In genomic region chr10:125370037-125370610, GRCm38 (mm10) we compare ENCODE assay signal across 11 mouse cellular contexts. TPM values are rescaled to one million over a fixed set of nuclear protein-coding genes. Genes with fewer than 3 reads are reported as not detected.
DNase-seq lines count a peak whose midpoint lies in the region; ATAC-seq lines count a peak whose summit lies in the region.
"Had no signal": no experiment of that assay in that cellular context is flagged by ENCODE, and none has a peak within 500 bp of the region (broad histone marks: within the 10 kb centered on the region; RNA-seq: fewer than 3 reads in every experiment).

No protein-coding gene starts in this region.

- no peaks in the 10 kb centered on the region for H3K27me3 ChIP-seq in heart, embryonic 12.5 days (replicated peaks)
- no peaks in the 10 kb centered on the region for H3K27me3 ChIP-seq in splenic B cell, adult 2 months (ENCODE audit: control insufficient read depth, insufficient read depth, low read length, poor library complexity, severe bottlenecking)
- no peaks in the 10 kb centered on the region for H3K27me3 ChIP-seq in hindbrain, embryonic 16.5 days (replicated peaks; ENCODE audit: control insufficient read depth, insufficient read depth, low read length)
- H3K27me3 ChIP-seq: limb, embryonic 13.5 days had no signal

- H3K27ac ChIP-seq in heart, embryonic 12.5 days (ENCODE audit: poor library complexity, severe bottlenecking), result no peak overlapping the region
- no peak overlapping the region for H3K27ac ChIP-seq in hindbrain, embryonic 16.5 days (ENCODE audit: low read depth, low read length)
- H3K27ac ChIP-seq: limb, embryonic 13.5 days had no signal

- no peak overlapping the region for H3K9ac ChIP-seq in heart, embryonic 12.5 days
- H3K9ac ChIP-seq in hindbrain, embryonic 16.5 days (ENCODE audit: low read depth, low read length), result no peak overlapping the region
- H3K9ac ChIP-seq: limb, embryonic 13.5 days had no signal

- no peaks in the 10 kb centered on the region for H3K9me3 ChIP-seq in heart, embryonic 12.5 days (replicated peaks)
- 0 out of 2 replicates have a peak, but pooled peaks cover 2% of the 10 kb centered on the region for H3K9me3 ChIP-seq in hindbrain, embryonic 16.5 days (ENCODE audit: control insufficient read depth, low read length)
- H3K9me3 ChIP-seq: limb, embryonic 13.5 days had no signal

- no peak overlapping the region for H3K4me3 ChIP-seq in heart, embryonic 12.5 days
- H3K4me3 ChIP-seq in hindbrain, embryonic 16.5 days (ENCODE audit: low read length), result no peak overlapping the region
- H3K4me3 ChIP-seq: limb, embryonic 13.5 days had no signal

- WGBS in heart, embryonic 12.5 days, result 45% methylated on average over 8 of the region's 8 CpGs
- WGBS in hindbrain, embryonic 16.5 days, result 89% methylated on average over 8 of the region's 8 CpGs

- no peak overlapping the region for H3K4me2 ChIP-seq in heart, embryonic 12.5 days
- no peak overlapping the region for H3K4me2 ChIP-seq in hindbrain, embryonic 16.5 days (ENCODE audit: low read length)
- H3K4me2 ChIP-seq: limb, embryonic 13.5 days had no signal

- H3K36me3 ChIP-seq in heart, embryonic 12.5 days, result no peaks in the 10 kb centered on the region
- H3K36me3 ChIP-seq in splenic B cell, adult 2 months (ENCODE audit: control insufficient read depth, insufficient read depth, low read length, poor library complexity, severe bottlenecking), result no peaks in the 10 kb centered on the region
- H3K36me3 ChIP-seq in hindbrain, embryonic 16.5 days (ENCODE audit: control insufficient read depth, insufficient read depth, low read length), result no peaks in the 10 kb centered on the region
- H3K36me3 ChIP-seq: limb, embryonic 13.5 days had no signal

- ATAC-seq in heart, embryonic 12.5 days (ENCODE audit: insufficient number of reproducible peaks, low FRiP score), result peak; percentile 68; the same call in 1 of the 2 replicates
- no peak for ATAC-seq in hindbrain, embryonic 16.5 days

- no peaks in the 10 kb centered on the region for H3K4me1 ChIP-seq in heart, embryonic 12.5 days (replicated peaks)
- no peaks in the 10 kb centered on the region for H3K4me1 ChIP-seq in hindbrain, embryonic 16.5 days (ENCODE audit: control insufficient read depth, insufficient read depth, low read depth, low read length)

- DNase-seq in spleen, adult 12 weeks (ENCODE audit: low spot score), result peak; percentile 15
- no peak for DNase-seq in spleen, postnatal 14 days (ENCODE audit: low spot score in 2 of 2)
- DNase-seq in lung, postnatal 10 days, result peak; percentile 22
- peak; percentile 82 for DNase-seq in splenic B cell, adult 2 months (ENCODE audit: low read depth, low spot score)
- DNase-seq in right cerebral cortex, postnatal 36 days (ENCODE audit: low spot score in 2 of 2), result no peak
- no peak for DNase-seq in cerebellum, adult 11-12 months
- DNase-seq: kidney, adult 9 months; right cerebral cortex, postnatal 25 days had no signal

RNA-seq across cellular contexts. Expression of gene Slc16a7, which starts 19.1 kb away (rescaled TPM):
- 4.6 and 5.6 TPM in 2 replicates for polyA plus RNA-seq in heart, embryonic 12.5 days (2016; fragmentation: Nextera tagmentation; extraction: Ambion mirVana)
- polyA plus RNA-seq in hindbrain, embryonic 16.5 days (2015; fragmentation: Nextera tagmentation; extraction: Ambion mirVana), result 9.8 and 11.6 TPM in 2 replicates

Comparison
In these comparisons a context has a peak if more than half of its experiments do, and no peak if none do; other contexts are left out.
1. DNase-seq: peak in spleen, adult 12 weeks (single experiment), lung, postnatal 10 days (single experiment) and splenic B cell, adult 2 months (single experiment); none in spleen, postnatal 14 days (0 of 2), right cerebral cortex, postnatal 36 days (0 of 2) and cerebellum, adult 11-12 months (single experiment).